Mouse (Mus musculus): ENCODE measurements around the gene Chdh.

The Chdh gene

DNA sequence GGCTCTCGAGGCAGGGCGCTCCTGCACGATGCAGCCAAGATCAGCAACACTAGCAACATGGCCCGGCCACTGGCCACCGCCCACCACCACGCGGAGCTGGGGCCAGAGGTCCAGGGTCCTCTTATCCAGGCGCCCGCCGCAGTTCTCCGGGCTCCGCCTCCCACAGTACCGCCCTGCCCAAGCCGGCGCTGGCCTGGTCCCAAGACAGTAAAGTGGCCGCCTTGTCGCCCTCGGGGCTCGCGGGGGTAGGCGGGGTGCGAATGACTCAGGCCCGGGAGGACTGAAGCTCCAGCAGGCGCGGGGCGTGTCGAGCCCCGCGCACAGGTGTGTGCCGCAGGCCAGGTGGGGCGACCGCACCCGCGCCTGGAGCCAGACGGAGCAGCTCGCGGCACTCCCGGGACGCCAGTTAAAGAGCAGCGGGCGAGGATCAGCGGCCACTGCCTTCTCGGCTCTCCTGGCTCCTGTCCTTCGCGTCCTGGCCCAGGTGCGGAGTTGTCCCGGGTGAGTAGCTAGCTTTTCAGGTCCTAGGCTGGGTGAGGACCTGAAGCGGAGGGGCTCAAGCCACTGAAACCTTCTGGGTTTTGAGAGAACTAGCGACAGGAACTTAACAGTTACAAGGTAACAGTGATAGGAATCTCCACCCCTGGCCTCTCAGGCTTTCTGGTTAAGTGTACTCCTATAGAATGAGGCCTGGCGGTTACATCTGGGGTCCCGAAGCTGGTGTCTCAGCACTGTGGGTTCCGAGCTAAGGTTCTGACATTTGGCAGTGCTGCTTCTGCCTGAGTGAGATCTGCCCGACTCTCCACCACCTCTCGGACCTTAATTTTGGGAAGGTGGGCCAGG lies at the start of gene Chdh, which contains the start of gene Il17rb:
Chdh (plus strand) TSS at position 291 of the 843 bp plus-strand sequence.
Il17rb (minus strand) TSS at position 164 of the 843 bp plus-strand sequence.
- peak; percentile 62 for DNase-seq

DNA sequence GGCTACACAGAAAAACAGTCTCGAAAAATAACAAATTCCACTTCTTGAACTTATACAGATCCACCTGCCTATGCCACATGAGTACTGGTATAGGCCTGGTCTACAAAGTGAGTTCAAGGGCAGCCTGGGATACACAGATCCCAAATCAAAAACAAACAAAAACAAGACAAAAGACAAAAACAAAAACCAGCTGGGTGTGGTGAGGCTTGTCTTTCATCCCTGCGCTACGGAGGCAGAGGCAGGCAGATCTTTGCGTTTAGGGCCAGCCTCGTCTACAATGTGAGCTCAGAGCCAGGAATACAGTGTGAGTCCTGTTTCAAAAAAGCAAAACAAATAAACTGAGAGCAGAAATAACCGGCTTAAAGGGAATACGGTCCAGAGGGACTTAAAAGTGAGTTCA lies 41.2 kb upstream of the Chdh start:
- no peak for DNase-seq

DNA sequence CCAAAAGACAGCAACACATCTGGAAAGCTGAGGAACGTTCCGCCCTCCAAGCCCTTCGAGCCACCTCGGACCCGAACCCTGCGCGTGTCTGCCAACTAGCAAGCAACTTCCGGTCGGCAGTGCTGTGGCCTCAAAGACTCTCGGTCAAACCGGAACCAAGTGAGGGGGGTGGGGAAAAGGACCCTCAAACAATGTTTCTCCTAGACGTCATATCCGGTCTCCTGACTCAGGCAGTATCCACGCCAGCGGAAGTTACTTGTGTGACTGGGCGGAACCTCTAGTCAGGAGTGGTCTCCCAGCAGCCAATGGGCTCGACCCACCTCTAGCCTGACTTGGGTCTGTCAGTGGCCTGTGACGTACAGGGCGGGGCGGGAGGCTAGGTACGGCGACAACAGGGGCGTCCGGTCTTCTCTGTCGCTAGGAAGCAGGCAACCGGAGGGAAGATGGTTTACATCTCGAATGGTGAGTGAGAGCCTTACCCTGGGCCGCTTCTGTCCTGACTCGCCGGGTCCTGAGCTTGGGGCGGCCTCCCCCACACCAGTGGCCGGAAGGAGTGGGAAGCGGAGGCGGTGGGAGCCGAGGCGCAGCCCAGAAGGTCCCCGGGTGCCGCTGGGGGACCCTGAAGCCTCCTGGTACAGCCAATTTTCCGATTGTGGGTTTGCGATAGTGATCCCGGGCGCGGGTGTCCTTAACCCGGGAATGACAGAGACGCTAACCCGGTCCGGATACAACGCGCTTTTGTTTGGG lies 40.6 kb upstream of the Chdh start, which contains the start of gene Selenok:
Selenok (plus strand) TSS at position 234 of the 747 bp plus-strand sequence.
- DNase-seq, result peak; percentile 86

DNA sequence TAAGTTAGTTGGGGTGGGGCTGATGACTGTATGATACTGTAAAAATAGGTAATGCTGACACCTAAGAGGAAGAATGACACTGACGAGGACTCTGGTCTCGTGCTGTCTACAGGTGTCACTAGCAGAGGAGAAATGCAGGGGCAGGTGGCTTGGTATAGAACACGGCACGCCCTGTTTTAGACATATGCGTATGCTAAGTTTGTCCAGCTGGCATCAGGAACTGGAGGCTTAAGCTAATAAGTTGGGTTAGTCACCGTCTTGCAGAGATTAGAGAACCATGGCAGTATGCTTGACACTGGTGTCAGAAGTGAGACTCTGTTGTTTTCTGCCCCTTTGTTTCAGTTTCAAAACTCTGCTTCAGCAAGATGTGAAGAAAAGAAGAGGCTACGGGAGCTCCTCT lies 37.4 kb upstream of the Chdh start:
- no peak for DNase-seq

DNA sequence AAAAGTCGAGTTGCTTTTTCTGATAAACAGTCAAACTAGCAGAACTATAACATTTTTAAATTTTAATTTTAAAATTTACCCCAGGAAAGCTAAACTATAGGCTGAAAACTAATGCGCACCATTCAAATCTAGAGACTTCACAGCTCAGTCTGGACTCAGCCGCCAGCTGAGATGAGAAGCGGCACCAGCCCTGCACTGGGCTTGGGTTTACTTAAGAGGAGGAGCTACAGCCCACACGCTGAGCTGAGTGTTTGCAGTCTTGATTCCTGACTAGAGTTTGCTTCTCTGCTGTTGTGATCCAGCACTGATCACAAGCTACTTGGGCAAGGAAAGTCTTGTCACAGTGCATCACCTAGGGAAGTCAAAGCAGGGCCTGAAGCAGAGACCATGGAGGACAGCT lies 36.8 kb upstream of the Chdh start:
- no peak for DNase-seq

DNA sequence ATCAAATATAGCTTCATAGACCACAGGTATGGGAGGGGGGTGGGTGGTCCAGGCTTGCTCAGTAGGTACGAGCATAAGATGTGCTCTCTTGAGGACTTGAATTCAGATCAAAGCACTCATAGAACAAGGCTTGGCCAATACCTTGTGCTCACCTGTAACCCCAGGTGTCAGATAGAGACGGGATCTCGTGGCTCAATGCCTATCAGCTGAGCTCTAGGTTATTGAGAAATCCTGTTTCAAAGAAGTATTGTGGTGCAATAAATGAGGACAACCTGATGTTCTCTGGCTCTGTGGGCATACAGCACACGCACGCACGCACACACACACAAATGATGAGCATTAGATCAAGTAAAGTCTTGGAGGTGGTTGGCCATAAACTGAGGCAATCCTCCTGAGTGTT lies 31.9 kb upstream of the Chdh start:
- DNase-seq, result no peak

DNA sequence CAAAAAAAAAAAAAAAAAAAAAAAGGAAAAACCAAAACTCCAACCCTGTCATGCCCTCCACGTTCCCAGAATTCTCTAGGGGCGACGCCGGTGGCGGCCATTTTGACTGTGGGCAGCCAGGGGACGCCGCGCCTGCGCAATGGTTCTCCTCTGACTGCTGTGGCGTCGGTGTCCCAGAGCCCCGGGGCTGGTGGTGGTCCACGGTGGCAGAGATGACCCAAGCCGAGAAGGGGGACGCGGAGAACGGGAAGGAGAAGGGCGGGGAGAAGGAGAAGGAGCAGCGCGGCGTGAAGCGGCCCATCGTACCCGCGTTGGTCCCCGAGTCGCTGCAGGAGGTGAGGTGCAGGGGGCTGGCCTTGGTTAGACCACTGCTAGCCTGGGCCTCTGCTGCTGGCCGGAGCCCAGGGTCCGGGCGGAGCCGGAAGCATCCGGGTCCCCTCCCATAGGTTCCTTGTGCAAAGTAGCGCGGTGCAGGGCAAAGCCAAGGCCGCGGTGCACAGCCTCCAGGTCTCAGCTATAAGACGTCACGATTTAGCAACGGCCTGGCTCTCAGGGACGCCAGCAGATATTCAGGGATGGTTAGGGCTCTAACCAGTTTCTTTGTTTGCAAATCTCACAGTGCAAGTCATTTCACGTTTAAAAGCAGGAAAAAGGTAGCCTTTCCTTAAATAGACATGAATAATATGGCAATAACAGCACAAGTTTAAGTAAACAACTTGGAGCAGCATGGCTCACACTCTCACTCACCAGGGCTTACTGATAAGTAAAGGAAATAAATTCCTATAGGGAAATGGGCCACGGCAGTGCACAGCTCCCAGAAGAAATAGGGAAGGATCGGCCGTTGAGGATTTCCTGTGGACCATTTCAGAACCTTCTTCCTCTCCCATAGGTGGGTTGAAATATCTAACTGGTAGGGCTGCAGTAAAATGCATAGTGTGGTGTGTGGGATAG lies 30.3 kb upstream of the Chdh start, which contains the start of gene Actr8:
Actr8 (plus strand) TSS at position 84 of the 951 bp plus-strand sequence.
- DNase-seq, result peak; percentile 95

DNA sequence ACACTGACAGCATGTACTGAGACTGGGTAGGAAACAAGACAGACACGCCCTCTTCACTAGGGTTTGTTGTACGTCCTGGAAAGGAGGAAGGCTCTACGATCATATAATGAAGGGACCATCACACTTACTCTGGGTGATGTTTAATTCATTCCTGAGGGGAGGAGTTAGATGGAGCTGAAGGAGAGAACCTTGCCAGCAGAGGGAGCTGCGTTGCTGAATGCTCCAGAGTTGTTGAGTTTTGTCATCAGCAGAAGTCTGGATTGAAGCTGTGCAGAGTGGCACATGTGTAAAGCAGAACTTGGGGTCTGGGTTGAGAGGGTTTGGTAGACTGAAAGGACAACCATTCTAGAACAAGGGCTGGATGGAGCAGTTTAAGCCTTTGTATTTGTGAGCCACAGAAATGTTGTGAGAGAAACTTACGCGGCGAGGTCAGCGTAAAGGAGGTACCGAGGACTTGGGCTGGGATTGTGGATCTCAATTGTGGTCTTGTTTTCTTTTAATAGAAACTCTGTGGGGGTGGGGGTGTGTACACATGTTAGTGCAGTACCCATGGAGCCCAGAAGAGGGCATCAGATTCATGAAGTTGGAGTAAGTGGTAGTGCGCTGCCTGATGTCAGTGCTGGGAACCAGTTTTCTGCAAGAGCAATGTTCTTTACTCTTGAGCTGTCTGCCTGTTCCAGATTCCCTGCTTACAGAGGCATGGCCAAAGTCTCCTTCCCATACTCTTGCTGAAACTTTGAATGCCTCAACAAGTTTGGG lies 28.2 kb upstream of the Chdh start:
- peak; percentile 20 for DNase-seq

DNA sequence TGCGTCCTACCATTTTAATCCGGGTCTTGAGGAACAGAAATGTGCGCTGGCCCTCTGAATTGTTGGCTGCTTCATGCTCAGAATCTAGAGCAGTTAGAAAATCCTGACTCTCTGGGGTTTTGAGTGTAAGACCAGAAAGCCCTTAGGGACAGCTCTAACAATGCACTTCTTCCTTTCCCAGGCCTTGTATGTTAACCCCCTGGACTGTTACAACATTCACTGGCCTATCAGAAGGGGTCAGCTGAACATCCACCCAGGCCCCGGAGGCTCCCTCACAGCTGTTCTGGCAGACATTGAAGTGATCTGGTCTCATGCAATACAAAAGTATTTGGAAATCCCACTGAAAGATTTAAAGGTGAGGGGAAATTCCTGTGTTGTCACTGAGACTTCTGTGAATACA lies 22.7 kb upstream of the Chdh start:
- DNase-seq, result no peak

DNA sequence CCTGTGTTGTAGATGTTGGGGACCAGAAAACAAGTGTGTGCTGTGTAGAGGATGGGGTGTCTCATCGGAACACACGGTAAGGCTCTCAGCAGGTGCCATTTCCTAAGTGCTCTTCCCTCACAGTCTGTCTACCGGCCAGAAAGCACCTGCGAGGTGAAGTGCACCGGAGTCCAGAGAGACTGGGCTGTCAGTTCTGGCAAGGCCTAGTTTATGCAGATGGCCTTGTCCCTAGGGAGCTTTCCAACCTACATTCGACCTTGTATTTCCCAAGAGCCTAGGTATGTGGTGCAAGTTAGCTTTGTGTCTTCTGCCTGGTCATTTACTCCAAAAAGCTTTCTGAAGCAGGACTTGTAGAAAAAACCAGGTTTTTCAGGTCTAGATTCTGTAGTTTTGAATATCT lies 21.5 kb upstream of the Chdh start:
- no peak for DNase-seq

DNA sequence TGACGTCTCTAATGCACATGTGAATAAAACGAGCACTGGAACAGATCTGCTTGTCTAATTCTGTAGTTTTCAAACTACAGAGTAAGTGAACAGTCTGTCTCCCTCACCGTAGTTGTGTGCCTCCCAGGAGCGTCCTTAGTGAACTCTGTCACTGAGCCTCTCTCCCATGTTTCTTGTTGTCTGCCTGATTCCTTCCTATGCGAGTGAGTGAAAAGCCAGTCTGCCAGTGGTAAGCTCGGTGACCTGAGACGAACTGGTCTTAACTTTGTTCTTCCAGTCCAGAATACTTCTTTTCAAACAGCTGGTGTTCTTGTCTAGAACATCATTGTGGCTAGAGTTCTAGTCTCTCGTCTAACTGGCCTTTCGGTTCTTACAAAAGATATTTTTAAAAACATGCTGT lies 21.1 kb upstream of the Chdh start:
- no peak for DNase-seq

DNA sequence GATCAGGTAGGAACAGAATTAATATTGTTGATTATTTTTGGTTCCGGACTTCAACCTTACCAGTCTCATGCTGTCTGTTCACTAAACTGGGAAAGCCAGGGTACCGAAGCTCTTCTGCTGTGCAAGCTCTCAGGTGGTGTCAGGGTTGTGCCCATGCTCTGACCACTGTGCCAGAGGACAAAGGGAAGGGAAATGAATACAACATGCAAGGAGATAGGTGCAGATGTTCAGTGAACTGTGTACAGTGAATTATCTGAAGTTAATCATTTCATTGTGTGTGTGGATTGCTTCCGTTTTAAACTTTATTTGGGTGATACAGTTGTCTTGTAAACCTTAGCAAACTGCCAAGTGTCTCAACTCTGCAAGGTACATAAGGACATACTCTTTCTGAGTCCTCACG lies 20.5 kb upstream of the Chdh start:
- DNase-seq, result no peak

DNA sequence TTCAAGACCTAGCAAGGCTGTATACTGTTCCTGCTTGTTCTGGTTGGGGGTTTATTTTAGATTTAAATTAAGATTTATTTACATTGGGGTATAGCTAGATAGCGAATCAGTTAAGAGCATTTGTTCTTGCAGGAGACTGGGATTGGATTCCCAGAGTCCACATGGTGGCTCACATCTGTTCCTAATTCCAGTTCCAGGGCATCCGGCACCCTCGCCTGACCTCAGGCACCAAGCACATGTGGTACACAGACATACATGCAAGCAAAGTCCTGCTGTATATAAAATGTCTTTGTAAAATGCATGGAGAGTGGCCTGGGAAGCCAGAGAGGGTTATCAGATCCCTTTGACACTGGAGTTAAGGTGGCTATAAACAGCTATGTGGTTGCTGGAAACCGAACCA lies 13.8 kb upstream of the Chdh start:
- no peak for DNase-seq

DNA sequence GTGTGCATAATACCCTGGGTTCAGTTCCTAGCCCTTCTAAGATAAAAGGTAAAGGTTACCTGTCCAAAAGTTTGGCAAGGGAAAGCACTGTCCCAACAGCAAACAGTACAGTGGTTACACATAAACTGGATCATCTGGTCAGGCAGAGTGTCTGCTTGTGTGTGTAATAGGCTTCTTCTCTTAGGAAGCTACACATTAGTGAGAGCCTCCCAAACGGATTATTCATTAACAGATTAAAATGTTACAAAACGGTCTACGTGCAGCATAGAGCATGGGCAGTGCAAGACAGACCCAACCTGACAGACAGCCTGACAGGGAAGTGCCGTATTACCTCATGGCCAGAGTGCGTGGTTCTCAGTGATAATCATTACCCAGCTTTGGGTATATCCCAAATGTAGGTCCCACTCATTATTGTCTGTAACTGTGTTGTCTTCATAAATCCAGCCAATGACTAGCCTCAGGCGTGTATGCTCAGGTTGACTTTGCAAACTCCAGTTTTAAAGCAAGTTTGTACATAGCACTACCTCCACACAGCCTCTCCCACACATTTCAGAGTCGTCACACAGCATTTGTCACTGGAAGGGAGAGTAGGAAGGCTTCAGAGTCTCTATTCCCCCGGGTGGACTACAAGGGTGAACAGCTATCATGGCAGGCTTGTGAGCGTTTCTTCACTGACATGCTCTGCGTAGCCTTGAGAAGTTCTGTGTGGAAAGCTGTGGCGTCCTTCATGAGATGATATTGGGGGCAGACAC lies 12.6 kb upstream of the Chdh start:
- DNase-seq, result no peak

DNA sequence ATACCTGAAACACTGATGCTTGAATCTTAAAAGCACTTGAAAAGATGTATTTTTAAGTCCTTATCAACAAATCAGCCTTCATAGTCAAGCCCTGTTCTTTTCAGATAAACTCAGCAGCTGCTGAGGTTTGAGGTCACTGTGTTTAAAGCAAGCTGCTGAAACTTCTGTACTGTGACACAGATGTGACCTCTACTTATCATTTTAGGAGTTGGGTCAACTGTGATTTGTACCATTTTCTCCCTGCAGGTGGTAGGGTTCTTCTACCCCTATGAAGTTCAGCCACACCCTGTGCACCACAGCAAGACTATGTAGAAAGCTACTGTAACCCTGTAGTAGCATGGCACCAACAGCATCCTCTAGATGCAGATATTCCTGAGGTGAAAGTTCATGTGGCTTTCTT lies 11.5 kb upstream of the Chdh start:
- DNase-seq, result no peak

DNA sequence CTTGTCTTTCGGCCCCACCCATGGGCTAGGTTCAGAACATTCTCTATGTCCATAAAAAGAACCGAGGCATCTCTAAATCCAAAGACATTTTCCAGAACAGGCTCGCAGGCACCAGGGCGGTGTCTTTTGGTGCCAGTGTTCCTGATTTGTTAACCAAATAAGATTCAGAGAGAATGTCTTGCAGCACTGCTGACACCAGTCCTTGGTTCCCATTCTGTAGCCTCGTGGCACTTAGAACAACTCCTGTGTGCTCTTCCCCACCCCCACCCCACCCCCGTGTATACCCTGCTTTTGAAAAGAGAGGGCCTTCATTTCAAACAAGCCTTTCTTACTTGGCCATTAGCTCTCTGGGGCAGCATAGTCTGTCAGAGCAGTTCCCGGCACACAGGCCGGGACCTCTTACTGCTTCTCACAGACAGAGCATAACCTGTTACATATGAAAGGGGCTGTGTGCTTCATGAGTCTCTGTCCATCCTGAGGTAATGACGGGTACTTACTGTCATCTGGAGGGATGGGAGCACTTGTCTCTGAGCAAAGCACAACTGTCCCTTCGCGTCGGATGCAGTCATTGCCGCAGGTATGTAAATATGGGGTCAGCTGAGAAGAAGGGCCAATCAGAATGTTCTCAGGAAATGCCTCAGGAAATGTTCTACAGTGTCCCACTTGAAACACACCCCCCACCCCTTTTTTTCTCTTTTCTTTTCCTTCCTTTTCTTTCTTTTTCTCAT lies 9.9 kb upstream of the Chdh start:
- no peak for DNase-seq

DNA sequence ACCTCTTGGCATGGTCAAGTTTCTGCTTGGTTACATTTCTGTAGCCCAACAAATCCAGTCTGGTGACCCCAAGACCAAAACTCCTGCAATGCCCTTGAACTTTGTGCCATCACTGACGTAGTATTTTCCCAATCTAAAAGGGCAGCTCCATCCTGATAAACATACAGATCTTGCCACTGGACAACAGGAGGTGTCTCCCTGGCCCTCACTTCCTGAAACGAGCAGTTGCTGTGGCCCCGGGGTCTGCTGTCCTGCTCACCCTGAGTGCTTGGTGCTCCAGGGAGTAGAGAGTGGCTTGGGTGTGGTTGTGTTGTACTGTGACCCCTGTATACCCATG lies 9.4 kb upstream of the Chdh start:
- DNase-seq, result no peak

DNA sequence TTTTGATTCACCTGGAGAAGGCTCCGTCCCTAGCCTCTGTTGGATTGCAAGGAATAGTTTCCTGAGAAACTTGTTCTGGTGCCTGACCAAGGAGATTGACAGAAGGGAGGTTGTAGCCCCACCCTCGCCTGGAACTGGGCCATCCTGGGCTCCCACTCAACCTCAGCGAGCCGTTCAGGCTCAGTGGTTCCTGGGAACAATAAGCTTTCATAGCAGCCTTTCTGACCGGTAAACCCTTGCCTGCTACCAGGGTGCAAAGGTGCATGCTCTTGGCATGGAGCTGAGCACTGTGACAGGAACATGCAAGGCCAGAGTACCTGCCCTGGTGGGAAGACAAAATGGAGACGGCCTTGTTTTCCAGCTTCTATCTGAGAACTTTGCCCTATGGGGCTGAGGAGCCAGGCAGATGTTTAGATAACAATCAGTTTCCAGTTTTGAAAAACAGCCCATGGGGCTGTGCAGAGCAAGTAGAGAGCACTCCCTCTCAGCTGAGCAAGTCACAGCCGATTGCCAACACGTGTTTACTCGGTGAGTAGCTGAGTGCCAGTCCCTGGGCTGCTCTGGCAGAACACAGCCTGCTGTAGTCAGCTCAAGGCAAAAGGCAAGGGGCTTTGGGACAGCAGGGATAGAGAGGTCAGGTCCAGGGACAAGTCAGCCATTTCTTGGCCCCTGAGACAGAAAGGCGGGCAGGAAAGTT lies 1.2 kb downstream of the Chdh start:
- DNase-seq, result peak; percentile 60

DNA sequence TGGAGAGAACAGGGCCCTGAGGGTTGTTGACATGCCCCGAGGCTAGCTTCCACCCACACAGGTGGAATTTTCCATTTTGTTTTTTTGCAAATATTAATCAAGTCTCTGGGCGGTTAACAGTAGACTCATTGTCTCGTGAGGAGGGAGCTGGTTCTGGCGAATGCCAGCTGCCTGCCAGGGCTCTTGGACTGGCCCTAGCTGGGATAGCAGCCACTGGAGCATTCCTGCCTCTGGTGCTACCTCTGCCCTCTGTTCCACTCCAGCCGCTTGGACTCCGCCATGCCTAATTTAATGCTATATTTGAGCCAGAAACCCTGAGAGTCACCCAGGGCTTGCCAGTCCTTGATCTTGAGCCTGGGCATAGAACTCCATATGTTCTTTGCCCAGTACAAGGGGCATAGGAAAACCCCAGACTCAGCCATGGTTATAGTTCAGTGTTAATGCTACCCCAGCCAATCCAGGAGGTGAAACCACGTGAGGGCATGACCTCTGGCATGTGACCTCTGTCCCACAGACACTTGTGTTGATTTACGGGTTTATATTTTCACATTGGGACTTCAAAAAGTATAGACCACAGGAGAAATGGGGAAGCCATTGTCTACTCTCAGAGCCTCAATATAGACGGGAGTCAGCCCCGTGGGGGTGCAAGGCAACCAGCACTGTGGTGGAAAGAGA lies 3.2 kb downstream of the Chdh start:
- no peak for DNase-seq

DNA sequence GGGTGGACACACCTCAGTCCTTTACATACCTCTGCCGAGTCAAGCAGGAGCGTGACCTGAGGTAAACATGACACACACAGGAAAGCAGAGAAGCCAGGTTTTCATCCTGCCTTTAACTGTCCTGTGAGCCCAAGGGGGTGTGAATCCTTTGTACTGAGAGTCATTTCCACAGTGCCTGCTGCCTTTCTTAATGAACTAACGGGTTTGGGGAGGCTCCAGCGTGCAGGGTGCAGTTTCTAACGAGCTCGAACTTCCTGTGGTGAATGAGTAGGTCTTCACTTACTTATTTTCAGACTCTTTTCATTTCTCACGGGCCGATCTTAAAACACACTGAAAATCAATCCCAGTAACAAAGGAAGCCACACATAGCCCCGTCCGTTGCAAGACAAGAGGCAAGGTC lies 5.7 kb downstream of the Chdh start:
- DNase-seq, result no peak

All from right cerebral cortex, postnatal 4 days (tissue).